10 mouse cellular contexts compared by ENCODE assay signal in genomic region chr12:110078081-110078505, GRCm38 (mm10).
DNase-seq lines count a peak whose midpoint lies in the region; ATAC-seq lines count a peak whose summit lies in the region.
"Had no signal": no experiment of that assay in that cellular context is flagged by ENCODE, and none has a peak within 500 bp of the region (broad histone marks: within the 10 kb centered on the region; RNA-seq: fewer than 3 reads in every experiment).

No protein-coding gene starts in this region.

- WGBS in forebrain, embryonic 15.5 days = 67% methylated on average over 13 of the region's 13 CpGs

- no peak overlapping the region for H3K27ac ChIP-seq in forebrain, embryonic 15.5 days (replicated peaks)
- H3K27ac ChIP-seq: embryonic facial prominence, embryonic 15.5 days; heart, embryonic 15.5 days had no signal

- intact Hi-C loops in left cerebral cortex, postnatal 36 days (cut with DNase I) = no loop called here

- H3K4me2 ChIP-seq in forebrain, embryonic 15.5 days (replicated peaks) = no peak overlapping the region
- H3K4me2 ChIP-seq: embryonic facial prominence, embryonic 15.5 days; heart, embryonic 15.5 days had no signal

- H3K4me1 ChIP-seq in forebrain, embryonic 15.5 days = no peaks in the 10 kb centered on the region
- H3K4me1 ChIP-seq: embryonic facial prominence, embryonic 15.5 days; heart, embryonic 15.5 days had no signal

- H3K27me3 ChIP-seq in forebrain, embryonic 15.5 days = no peaks in the 10 kb centered on the region
- H3K27me3 ChIP-seq: embryonic facial prominence, embryonic 15.5 days; heart, embryonic 15.5 days had no signal

- H3K4me3 ChIP-seq in forebrain, embryonic 15.5 days = no peak overlapping the region
- H3K4me3 ChIP-seq: embryonic facial prominence, embryonic 15.5 days; heart, embryonic 15.5 days had no signal

- no peaks in the 10 kb centered on the region for H3K36me3 ChIP-seq in forebrain, embryonic 15.5 days
- H3K36me3 ChIP-seq: embryonic facial prominence, embryonic 15.5 days; heart, embryonic 15.5 days had no signal

- peak; percentile 89 for DNase-seq in adrenal gland, adult 2 months
- DNase-seq in gastrocnemius, adult 8-10 months (ENCODE audit: low spot score in 2 of 2) = peak; percentile 21 to 54
- DNase-seq in kidney, adult 9 months = peak; percentile 54
- peak; percentile 38 for DNase-seq in ovary, postnatal 14 days (ENCODE audit: low spot score)
- no peak for DNase-seq in left cerebral cortex, postnatal 36 days (ENCODE audit: low spot score in 2 of 2)
- DNase-seq: thymus, postnatal 14 days had no signal

- ATAC-seq in cerebellum, adult (ENCODE audit: insufficient number of reproducible peaks, low FRiP score, low TSS enrichment) = no peak
- ATAC-seq in forebrain, embryonic 15.5 days (replicated peaks) = no peak

- no peaks in the 10 kb centered on the region for H3K9me3 ChIP-seq in forebrain, embryonic 15.5 days
- H3K9me3 ChIP-seq: embryonic facial prominence, embryonic 15.5 days; heart, embryonic 15.5 days had no signal

- H3K9ac ChIP-seq in forebrain, embryonic 15.5 days (replicated peaks) = no peak overlapping the region
- H3K9ac ChIP-seq: embryonic facial prominence, embryonic 15.5 days; heart, embryonic 15.5 days had no signal

Comparison
In these comparisons a context has a peak if more than half of its experiments do, and no peak if none do; other contexts are left out.
1. DNase-seq: peak in adrenal gland, adult 2 months (single experiment), gastrocnemius, adult 8-10 months (2 of 2), kidney, adult 9 months (single experiment) and ovary, postnatal 14 days (single experiment); none in left cerebral cortex, postnatal 36 days (0 of 2).